In the genomic region with DNA sequence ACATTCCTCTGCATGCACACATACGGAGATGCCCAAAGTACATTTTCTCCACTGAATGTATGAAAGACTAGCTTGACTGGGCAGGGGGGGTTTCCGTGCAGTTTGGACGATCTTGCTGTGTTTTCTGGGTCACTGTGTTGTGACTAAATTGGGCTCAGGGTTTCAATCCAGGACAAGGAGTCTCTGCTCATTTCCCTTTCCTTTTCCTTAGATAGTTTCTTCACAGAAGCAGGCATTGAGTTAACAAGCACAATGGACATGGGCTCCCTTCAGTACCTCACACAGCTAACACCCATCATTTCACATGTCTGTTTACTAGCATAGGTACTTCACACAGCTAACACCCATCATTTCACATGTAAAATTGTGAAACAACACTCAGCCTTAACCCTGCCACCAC, we compare ENCODE assay signal across 22 mouse cellular contexts.
"Had no signal": no experiment of that assay in that cellular context is flagged by ENCODE, and none has a peak within 500 bp of the region (broad histone marks: within the 10 kb centered on the region; RNA-seq: fewer than 3 reads in every experiment).

No protein-coding gene starts in this region.

- H3K9ac ChIP-seq: limb, embryonic 13.5 days; liver, embryonic 12.5 days; liver, embryonic 15.5 days; midbrain, embryonic 12.5 days; midbrain, embryonic 15.5 days; neural tube, embryonic 12.5 days; neural tube, embryonic 15.5 days had no signal

- H3K4me2 ChIP-seq: limb, embryonic 13.5 days; liver, embryonic 12.5 days; liver, embryonic 15.5 days; midbrain, embryonic 12.5 days; midbrain, embryonic 15.5 days; neural tube, embryonic 12.5 days; neural tube, embryonic 15.5 days had no signal

- H3K36me3 ChIP-seq: limb, embryonic 10.5 days; limb, embryonic 13.5 days; liver, embryonic 12.5 days; liver, embryonic 15.5 days; midbrain, embryonic 12.5 days; midbrain, embryonic 15.5 days; neural tube, embryonic 12.5 days; neural tube, embryonic 15.5 days had no signal

- H3K27ac ChIP-seq: kidney, postnatal 0 days; layer of hippocampus, adult 2 months; limb, embryonic 10.5 days; limb, embryonic 13.5 days; liver, embryonic 12.5 days; liver, embryonic 15.5 days; macrophage; midbrain, embryonic 12.5 days; midbrain, embryonic 15.5 days; neural tube, embryonic 12.5 days; neural tube, embryonic 15.5 days; stomach, postnatal 0 days had no signal

- H3K9me3 ChIP-seq: limb, embryonic 10.5 days; limb, embryonic 13.5 days; liver, embryonic 12.5 days; liver, embryonic 15.5 days; midbrain, embryonic 12.5 days; midbrain, embryonic 15.5 days; neural tube, embryonic 12.5 days; neural tube, embryonic 15.5 days had no signal

- ATAC-seq: liver, embryonic 12.5 days; lung, postnatal 0 days; midbrain, embryonic 15.5 days had no signal

- H3K27me3 ChIP-seq: limb, embryonic 13.5 days; liver, embryonic 12.5 days; liver, embryonic 15.5 days; midbrain, embryonic 12.5 days; midbrain, embryonic 15.5 days; neural tube, embryonic 12.5 days; neural tube, embryonic 15.5 days had no signal

- H3K4me1 ChIP-seq: liver, embryonic 12.5 days; liver, embryonic 15.5 days; midbrain, embryonic 15.5 days had no signal

- DNase-seq: layer of hippocampus, adult 9-11 months; liver; lung, adult 18-20 months; right cerebral cortex, adult 18-20 months; right cerebral cortex, postnatal 14 days; right cerebral cortex, postnatal 4 days; thymus, adult 2 months; thymus, postnatal 14 days; thymus, postnatal 4 days had no signal

- H3K4me3 ChIP-seq: layer of hippocampus, adult 2 months; limb, embryonic 10.5 days; limb, embryonic 13.5 days; liver, embryonic 12.5 days; liver, embryonic 15.5 days; midbrain, embryonic 12.5 days; midbrain, embryonic 15.5 days; neural tube, embryonic 12.5 days; neural tube, embryonic 15.5 days had no signal
